Mouse (Mus musculus) heart, embryonic 12.5 days (tissue): ENCODE data around the gene Ldhal6b. TPM values are rescaled to one million over a fixed set of nuclear protein-coding genes. Genes with fewer than 3 reads are reported as not detected.

ENCODE experiments used
- ATAC-seq: fragments of 200-750 bp; cut with Nextera tagmentation; 2 replicates; pipeline ENCODE4 v1.8.0; 2017; ENCODE audit warnings: moderate TSS enrichment, moderate library complexity; ENCODE audit not compliant: insufficient number of reproducible peaks, low FRiP score
- H3K27ac ChIP-seq: fragments of 300-500 bp; sonication (generic); 2 replicates; pipeline ENCODE4 v1.5.1; 2016; ENCODE audit warnings: mild to moderate bottlenecking, moderate library complexity; ENCODE audit not compliant: poor library complexity, severe bottlenecking
- H3K27me3 ChIP-seq: fragments of 300-500 bp; sonication (generic); replicated peaks from 2 replicates; pipeline ENCODE4 v1.6.1; 2016; ENCODE audit warnings: mild to moderate bottlenecking, moderate library complexity
- H3K36me3 ChIP-seq: fragments of 300-500 bp; sonication (generic); 2 replicates; pipeline ENCODE4 v1.6.1; 2016; ENCODE audit warnings: mild to moderate bottlenecking, moderate library complexity
- H3K4me1 ChIP-seq: fragments of 300-500 bp; sonication (generic); replicated peaks from 2 replicates; pipeline ENCODE4 v1.6.1; 2016; ENCODE audit warnings: mild to moderate bottlenecking
- H3K4me2 ChIP-seq: fragments of 300-500 bp; sonication (generic); 2 replicates; pipeline ENCODE4 v1.6.1; 2016; ENCODE audit warnings: mild to moderate bottlenecking, moderate library complexity
- H3K4me3 ChIP-seq: fragments of 300-500 bp; sonication (generic); 2 replicates; pipeline ENCODE4 v1.5.1; 2016; ENCODE audit warnings: mild to moderate bottlenecking
- H3K9ac ChIP-seq: fragments of 300-500 bp; sonication (generic); 2 replicates; pipeline ENCODE4 v1.6.1; 2016; ENCODE audit warnings: mild to moderate bottlenecking, moderate library complexity
- H3K9me3 ChIP-seq: fragments of 300-500 bp; sonication (generic); replicated peaks from 2 replicates; pipeline ENCODE4 v1.6.1; 2016; ENCODE audit warnings: mild to moderate bottlenecking, moderate library complexity
- WGBS: fragments of 180-500 bp; shearing (Covaris S2); methylation state at CpG from one replicate; pipeline ENCODE4 v1.1.7; 2016; 5-methylcytosine and 5-hydroxymethylcytosine counted together
- polyA plus RNA-seq: library from polyadenylated mRNA; unstranded; fragments of >200 nt; fragmentation: Nextera tagmentation; extraction: Ambion mirVana; gene quantifications from 2 replicates; pipeline ENCODE4 v1.2.1, GENCODE M21; 2016

Gene Ldhal6b
- polyA plus RNA-seq, 1 experiment from 2014 or later, result not detected

- no peaks in the 10 kb centered on the region for H3K36me3 ChIP-seq
- H3K9me3 ChIP-seq, result peaks cover 6% of the 10 kb centered on the region
- H3K27me3 ChIP-seq, result peaks cover 5% of the 10 kb centered on the region; the same call in 1 of the 2 replicates
- no peak overlapping the region for H3K27ac ChIP-seq
- no peak overlapping the region for H3K4me2 ChIP-seq
- no peak overlapping the region for H3K4me3 ChIP-seq
- 79% methylated on average over 16 of the region's 16 CpGs for WGBS
- no peak for ATAC-seq
- H3K9ac ChIP-seq, result no peak overlapping the region
- peaks cover 5% of the 10 kb centered on the region for H3K4me1 ChIP-seq
Measured at GRCm38 (mm10) chr17:5395454-5396205, 22.9 kb downstream of the Ldhal6b start.

GRCm38 (mm10) chr17:5390682-5391081 lies 27.9 kb downstream of the Ldhal6b start:
- 49% methylated on average over 10 of the region's 10 CpGs for WGBS
- Histone ChIP-seq H3K4me2 (no peak overlapping the region), H3K27me3 (no peaks in the 10 kb centered on the region; the same call in none of the 2 replicates), H3K36me3 (no peaks in the 10 kb centered on the region), H3K27ac (no peak overlapping the region), H3K9ac (no peak overlapping the region), H3K4me3 (no peak overlapping the region), H3K9me3 (peaks cover 6% of the 10 kb centered on the region), H3K4me1 (peaks cover 6% of the 10 kb centered on the region; the same call in 1 of the 2 replicates)
- no peak for ATAC-seq

DNA sequence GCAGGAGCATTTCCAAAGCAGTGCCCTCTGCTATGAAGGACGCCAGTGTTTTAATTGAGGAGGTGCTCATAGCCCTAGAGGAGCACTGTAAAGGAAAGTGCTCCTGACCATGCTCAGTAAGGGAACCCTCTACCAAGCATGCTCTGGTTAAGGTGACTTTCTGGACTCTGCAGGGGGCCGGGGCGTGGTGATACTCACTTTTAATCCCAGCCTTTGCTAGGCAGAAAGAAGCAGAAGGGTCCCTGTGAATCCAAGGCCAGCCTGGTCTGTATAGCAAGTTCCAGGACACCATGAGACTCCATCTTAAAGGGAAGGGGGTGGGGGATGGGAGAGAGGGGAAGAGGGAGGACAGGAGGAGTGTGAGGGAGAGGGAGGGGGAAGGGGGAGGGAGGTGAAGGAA lies 30.2 kb downstream of the Ldhal6b start:
- Histone ChIP-seq H3K4me1 (peaks cover 6% of the 10 kb centered on the region; the same call in 1 of the 2 replicates), H3K36me3 (no peaks in the 10 kb centered on the region), H3K9me3 (peaks cover 5% of the 10 kb centered on the region), H3K4me2 (no peak overlapping the region), H3K27me3 (no peaks in the 10 kb centered on the region; the same call in 1 of the 2 replicates), H3K27ac (no peak overlapping the region), H3K9ac (no peak overlapping the region), H3K4me3 (no peak overlapping the region)
- no peak for ATAC-seq
- 64% methylated on average over 3 of the region's 3 CpGs for WGBS

- WGBS, result 79% methylated on average over 12 of the region's 12 CpGs
Measured at GRCm38 (mm10) chr17:5386885-5387545, 31.6 kb downstream of the Ldhal6b start.

DNA sequence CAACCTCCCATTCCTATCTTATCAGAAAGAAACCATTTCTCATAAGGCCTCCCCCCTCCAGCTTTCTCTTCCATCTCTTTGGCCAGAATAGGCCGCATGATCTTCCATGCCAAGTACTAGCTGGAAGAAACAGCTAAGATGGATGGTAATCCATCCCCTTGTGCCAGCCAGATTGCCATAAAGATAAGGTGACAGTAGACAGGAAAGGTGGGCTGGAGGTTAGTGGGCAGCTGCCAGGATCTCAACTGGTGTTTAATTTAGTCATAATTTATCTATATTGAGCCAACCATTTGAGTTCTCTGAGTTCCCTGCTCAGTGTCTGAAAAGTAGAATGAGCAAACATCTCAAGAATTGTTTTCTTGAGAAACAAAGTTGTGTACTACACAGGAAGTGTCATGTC lies 32.9 kb downstream of the Ldhal6b start:
- 81% methylated on average over 1 of the region's 1 CpGs for WGBS
- Histone ChIP-seq H3K9me3 (no peaks in the 10 kb centered on the region), H3K4me1 (peaks cover 5% of the 10 kb centered on the region; the same call in 1 of the 2 replicates), H3K27ac (no peak overlapping the region), H3K27me3 (no peaks in the 10 kb centered on the region; the same call in 1 of the 2 replicates), H3K36me3 (no peaks in the 10 kb centered on the region), H3K9ac (no peak overlapping the region), H3K4me2 (no peak overlapping the region), H3K4me3 (no peak overlapping the region)
- no peak for ATAC-seq

More at GRCm38 (mm10) chr17:5386885-5387545, 31.6 kb downstream of the Ldhal6b start:
- H3K4me3 ChIP-seq, result no peak overlapping the region
- H3K4me1 ChIP-seq, result peaks cover 6% of the 10 kb centered on the region; the same call in 1 of the 2 replicates
- no peak overlapping the region for H3K4me2 ChIP-seq
- H3K9me3 ChIP-seq, result no peaks in the 10 kb centered on the region
- no peak overlapping the region for H3K27ac ChIP-seq
- H3K27me3 ChIP-seq, result no peaks in the 10 kb centered on the region; the same call in 1 of the 2 replicates
- no peak overlapping the region for H3K9ac ChIP-seq
- H3K36me3 ChIP-seq, result no peaks in the 10 kb centered on the region
- ATAC-seq, result no peak

DNA sequence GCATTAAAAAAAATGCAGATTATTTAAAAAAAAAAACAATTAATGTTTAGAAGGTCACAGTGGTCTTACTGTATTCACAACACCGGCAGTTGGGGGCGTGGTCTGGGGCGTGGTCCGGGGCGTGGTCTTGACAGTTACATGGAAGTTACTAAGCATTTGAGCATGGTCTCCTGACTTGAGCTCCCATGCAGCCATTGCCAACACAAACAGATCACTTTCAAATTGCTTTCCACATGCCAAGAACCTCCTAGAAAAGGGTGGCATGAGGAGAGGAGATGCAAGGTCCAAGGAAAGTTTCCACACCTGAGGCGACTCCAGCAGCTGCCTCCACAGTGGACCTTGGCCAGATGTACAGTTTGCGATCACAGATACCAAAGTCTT lies 40.6 kb downstream of the Ldhal6b start:
- no peaks in the 10 kb centered on the region for H3K9me3 ChIP-seq
- no peak overlapping the region for H3K27ac ChIP-seq
- H3K27me3 ChIP-seq, result 0 out of 2 replicates have a peak, but pooled peaks cover 4% of the 10 kb centered on the region
- peaks cover 4% of the 10 kb centered on the region for H3K4me1 ChIP-seq
- H3K36me3 ChIP-seq, result no peaks in the 10 kb centered on the region
- H3K4me2 ChIP-seq, result no peak overlapping the region
- no peak for ATAC-seq
- no peak overlapping the region for H3K9ac ChIP-seq
- WGBS, result 32% methylated on average over 7 of the region's 7 CpGs
- no peak overlapping the region for H3K4me3 ChIP-seq

DNA sequence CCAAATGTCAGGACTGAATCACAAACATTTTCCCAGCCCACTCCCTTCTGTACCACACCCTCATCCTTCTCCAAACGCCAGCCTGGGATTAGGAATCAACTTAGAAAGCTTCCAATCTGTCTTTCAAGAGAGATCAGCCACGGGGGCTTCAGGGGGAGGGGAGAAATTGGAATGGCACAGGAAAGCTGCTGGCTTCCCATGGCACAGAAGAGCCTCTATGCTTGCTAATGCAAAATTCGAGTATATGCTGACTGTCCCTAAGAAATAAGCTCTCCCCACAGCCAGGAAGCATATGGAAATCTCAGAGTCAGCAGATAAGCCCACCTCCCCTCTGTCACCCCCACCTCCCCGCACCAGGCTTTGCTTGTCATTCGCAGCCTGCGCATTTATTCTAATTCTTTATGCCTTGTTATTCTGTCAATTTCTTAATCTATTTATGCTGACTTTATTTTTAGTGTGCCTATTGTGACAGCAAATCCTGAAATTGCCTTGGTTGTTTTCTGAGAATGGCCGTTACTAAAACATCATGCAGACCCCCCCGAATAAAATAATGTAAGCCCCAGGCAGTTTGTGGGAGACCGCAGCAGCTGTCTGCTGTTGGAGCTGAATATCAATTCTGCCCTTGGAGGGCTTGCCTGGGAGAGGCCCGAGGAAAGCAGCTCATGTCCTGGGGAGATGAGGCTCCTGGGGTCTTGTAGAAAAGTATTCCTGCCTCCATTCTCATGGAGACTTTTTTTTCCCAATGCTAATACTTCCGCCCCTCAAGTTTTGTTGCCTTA lies 41.2 kb downstream of the Ldhal6b start:
- no peak for ATAC-seq
- no peaks in the 10 kb centered on the region for H3K9me3 ChIP-seq
- H3K9ac ChIP-seq, result no peak overlapping the region
- no peak overlapping the region for H3K4me3 ChIP-seq
- no peak overlapping the region for H3K4me2 ChIP-seq
- H3K36me3 ChIP-seq, result no peaks in the 10 kb centered on the region
- 32% methylated on average over 11 of the region's 11 CpGs for WGBS
- no peak overlapping the region for H3K27ac ChIP-seq
- H3K27me3 ChIP-seq, result 0 out of 2 replicates have a peak, but pooled peaks cover 4% of the 10 kb centered on the region
- peaks cover 10% of the 10 kb centered on the region for H3K4me1 ChIP-seq

DNA sequence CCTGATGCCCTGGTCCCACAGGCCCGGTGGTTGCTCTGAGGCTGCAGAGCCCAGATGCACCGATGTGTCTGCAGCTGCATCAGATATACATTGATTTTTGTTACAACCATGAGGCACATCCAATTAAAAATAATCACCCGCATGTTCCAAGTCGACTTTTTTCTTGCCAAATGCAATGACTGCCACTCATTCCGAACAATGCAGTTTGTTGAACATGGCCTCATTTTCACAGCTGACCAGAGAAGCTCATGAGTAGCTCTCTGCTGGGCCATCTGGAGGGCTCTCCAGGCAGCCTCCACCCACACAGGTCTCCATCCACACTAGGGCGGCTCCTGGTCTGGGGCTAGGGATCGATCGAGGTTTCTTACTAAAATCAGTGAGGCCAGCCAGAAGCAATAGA lies 45.6 kb downstream of the Ldhal6b start:
- H3K27ac ChIP-seq, result no peak overlapping the region
- H3K27me3 ChIP-seq, result 0 out of 2 replicates have a peak, but pooled peaks cover 4% of the 10 kb centered on the region
- no peak overlapping the region for H3K4me3 ChIP-seq
- WGBS, result 87% methylated on average over 8 of the region's 8 CpGs
- no peak for ATAC-seq
- peaks cover 5% of the 10 kb centered on the region for H3K9me3 ChIP-seq
- peaks cover 24% of the 10 kb centered on the region for H3K4me1 ChIP-seq
- no peaks in the 10 kb centered on the region for H3K36me3 ChIP-seq
- H3K9ac ChIP-seq, result no peak overlapping the region
- no peak overlapping the region for H3K4me2 ChIP-seq

DNA sequence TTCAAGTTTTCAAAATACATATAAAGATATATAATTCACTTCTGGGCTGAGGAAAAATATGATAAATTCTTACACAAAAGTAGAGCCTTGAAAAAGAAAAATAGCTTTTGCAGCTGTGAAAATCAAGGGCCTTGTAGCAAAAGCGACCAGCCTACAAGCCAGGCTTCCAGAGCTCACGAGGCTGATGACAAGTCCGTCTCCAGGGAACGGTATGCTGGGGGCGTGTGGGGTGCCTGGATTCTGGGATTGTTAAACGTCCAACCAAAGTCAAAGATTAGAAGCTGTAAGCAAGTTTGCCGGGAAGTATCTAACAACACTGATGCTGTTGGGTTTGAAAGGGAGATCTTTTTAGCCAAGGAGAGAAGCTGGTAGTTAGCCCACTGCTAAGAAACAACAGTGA lies 47.0 kb downstream of the Ldhal6b start:
- H3K4me1 ChIP-seq, result peaks cover 24% of the 10 kb centered on the region
- no peak for ATAC-seq
- peak overlapping the region; percentile 60 for H3K27ac ChIP-seq
- 0 out of 2 replicates have a peak, but pooled peaks cover under 1% of the 10 kb centered on the region for H3K27me3 ChIP-seq
- H3K36me3 ChIP-seq, result no peaks in the 10 kb centered on the region
- H3K4me2 ChIP-seq, result no peak overlapping the region
- 23% methylated on average over 7 of the region's 7 CpGs for WGBS
- no peak overlapping the region for H3K9ac ChIP-seq
- no peak overlapping the region for H3K4me3 ChIP-seq
- peaks cover 5% of the 10 kb centered on the region for H3K9me3 ChIP-seq

DNA sequence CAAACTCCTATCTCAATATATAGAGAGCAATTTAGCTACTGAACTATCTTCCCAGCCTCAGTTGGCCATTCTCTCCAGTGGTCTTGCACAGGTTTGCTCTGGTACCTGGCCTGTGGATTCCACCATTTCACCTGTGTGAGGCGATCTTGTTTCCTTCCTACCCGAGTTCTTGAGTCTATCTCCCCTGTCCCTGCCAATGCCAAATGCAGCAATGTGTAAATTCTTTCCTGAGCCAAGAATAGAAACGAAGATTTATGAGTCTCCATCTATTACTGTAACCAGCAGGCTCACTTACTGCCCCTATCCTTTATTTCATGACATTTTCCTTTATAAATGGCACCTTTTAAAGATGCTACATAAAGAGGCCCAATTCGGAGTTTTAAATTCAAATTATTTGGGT lies 47.5 kb downstream of the Ldhal6b start:
- no peaks in the 10 kb centered on the region for H3K27me3 ChIP-seq
- WGBS, result 49% methylated on average over 4 of the region's 4 CpGs
- H3K4me1 ChIP-seq, result peaks cover 24% of the 10 kb centered on the region
- peaks cover 5% of the 10 kb centered on the region for H3K9me3 ChIP-seq
- H3K9ac ChIP-seq, result no peak overlapping the region
- H3K36me3 ChIP-seq, result no peaks in the 10 kb centered on the region
- no peak overlapping the region for H3K4me2 ChIP-seq
- ATAC-seq, result no peak
- no peak overlapping the region for H3K4me3 ChIP-seq
- H3K27ac ChIP-seq, result 0 out of 2 replicates have a peak overlapping the region, but pooled peaks have one; percentile 15
